Mouse (Mus musculus) embryo, embryonic 11 days (tissue): ENCODE measurements around the gene Ptar1.

ENCODE experiments used
- DNase-seq: peaks from one replicate; pipeline ENCODE4 v3.0.0-alpha.2; 2015

The Ptar1 gene

DNA sequence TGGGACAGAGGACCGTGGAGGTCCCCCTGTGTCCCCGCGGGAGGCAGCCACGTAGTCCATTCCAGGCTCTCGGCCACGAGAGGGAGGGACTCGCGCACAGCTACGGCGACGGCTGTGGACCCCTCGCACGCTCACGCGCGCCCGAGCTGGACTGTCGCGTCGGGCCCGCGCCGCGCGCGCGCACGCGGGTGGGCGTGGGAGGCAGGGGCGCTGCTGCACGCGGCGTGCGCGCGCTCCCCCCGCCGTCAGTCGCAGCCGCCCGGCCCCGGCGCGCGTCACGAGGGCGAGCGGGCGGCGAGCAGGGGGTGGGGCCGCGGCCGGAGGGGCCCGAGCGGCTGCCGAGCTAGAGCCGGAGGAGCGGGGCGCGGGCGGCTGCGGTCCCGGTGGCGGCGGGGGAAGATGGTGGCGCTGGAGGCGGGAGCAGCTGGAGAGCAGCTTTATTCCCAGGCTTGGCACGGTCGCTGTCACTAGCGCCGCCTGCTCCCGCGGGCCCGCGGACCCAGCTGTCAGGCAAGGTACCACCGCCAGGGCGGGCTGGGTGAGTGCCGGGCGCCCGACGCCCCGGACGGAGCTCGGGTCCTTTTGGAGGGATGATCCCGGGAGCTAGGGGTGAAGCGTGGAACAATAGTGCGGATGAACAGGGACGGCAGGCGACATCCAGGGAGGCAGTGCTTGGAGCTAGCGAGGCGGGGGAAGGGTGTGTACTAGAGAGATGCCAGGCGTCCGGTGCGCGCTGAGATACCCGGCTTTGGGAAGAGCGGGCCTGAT, 71.5 kb downstream of the Ptar1 start, which contains the start of gene Apba1:
Apba1 (plus strand) TSS at position 334 of the 768 bp plus-strand sequence.
- DNase-seq: peak; percentile 83

DNA sequence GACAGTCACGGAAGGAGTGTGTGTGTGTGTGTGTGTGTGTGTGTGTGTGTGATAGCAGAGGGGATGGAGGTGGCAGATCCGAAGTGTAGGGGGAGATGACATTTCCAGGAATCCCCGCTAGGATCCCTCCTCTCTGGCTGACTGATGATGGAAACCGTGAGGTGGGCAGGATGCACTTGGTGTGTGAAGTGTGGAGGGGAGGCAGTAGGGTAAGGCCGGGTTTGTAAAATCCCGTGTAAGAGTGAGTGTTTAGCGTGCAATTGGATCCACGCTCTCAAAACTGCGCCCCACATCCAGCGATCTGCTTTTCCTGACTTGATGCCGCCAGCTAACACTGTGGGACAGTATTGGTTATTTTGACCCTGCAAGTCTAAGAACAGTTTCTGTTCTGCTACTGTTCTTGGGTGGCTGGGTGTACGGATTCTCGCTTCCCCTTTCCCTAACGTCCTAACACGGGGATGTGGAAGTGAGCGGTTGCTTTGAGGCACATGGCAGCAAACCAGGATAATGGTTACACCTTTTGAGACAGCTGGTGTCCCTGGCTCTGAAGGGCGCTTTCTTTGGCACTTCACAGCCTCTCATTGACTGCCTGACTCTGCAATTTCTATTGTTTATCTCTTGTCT, 72.2 kb downstream of the Ptar1 start:
- no peak for DNase-seq

DNA sequence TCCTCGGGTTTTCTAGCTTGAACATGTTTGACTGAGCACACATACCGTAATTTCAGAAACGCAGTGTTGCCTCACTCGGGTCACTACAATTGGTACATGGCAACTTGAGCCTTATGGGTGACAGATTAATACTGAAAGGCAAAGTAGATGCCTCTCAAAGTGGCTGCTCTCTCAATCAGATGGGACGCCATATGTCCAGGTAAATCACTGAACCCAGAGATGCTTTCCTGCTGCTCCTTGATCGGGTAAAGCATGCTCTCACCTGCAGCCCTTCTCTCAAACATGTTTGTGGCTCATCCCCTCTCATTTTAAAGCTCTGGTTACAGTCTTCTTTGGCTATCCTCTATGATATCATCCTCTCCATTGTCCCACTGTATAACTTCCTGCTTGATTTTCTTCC, 76.1 kb downstream of the Ptar1 start:
- DNase-seq: no peak

GRCm38 (mm10) chr19:23764051-23764450, 76.8 kb downstream of the Ptar1 start:
- no peak for DNase-seq

- DNase-seq: no peak
Observed at GRCm38 (mm10) chr19:23768864-23769263, 81.6 kb downstream of the Ptar1 start.

GRCm38 (mm10) chr19:23770494-23771423, 83.5 kb downstream of the Ptar1 start:
- peak; percentile 40 for DNase-seq

DNA sequence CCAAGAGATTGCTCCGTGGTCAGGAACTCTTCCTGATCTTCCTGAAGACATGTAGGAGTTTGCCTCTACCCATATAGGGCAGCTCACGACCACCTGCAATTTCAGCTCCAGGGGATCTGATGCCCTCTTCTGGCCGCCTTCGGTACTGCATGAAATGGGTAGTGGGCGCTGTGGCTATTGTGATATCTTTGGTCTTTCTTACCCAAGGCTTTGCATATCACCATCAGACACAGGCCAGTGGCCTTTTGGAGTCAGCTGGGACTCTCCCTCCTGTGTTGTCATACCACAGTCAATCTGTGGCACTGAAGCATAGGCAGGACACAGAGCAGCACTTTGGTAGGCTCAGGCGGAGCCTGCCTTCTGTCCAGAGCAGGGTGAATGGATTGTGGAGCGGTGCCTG, 84.7 kb downstream of the Ptar1 start:
- DNase-seq: no peak

DNA sequence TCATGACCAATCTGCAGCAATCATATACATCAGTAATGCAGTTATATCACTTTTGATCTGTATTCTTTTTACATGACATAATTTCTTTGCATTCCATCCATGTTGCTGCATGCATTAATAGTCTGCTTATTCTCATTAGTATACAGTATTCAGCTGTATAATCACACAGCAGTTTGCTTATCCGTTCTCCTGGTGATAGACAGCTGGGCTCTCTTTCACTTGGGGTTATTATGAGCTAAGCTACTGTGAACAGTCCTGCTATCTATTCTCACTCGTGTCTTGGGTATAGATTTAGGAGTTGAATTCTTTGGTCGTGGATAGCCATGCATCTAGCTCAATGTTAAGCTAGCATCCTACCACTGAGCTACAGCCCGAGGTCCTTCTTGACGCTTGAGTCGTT, 88.1 kb downstream of the Ptar1 start:
- DNase-seq: no peak

GRCm38 (mm10) chr19:23779130-23779529, 91.9 kb downstream of the Ptar1 start:
- DNase-seq: no peak

DNA sequence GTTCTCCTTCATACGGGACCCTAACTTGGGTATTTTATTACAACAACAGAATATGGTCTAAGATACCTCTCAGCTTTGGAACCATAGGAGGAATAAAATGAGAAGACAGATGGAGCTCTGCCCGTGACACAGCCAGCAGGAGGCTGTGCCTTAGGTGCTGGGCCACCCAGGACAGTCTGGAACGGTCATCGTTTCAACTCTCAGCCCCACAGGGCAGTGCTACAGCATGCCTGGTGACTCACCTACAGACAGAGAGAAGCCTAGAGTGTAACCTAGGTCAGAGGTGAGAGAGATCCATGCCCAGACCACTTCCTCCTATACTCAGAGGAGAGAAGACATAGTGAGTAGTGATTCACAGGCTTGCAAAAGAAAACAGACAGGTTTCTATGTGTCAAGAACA, 92.9 kb downstream of the Ptar1 start:
- DNase-seq: no peak
